Mouse (Mus musculus): ENCODE data around the gene Tex44. TPM values are rescaled to one million over a fixed set of nuclear protein-coding genes. Genes with fewer than 3 reads are reported as not detected.

Tex44 gene
- polyA plus RNA-seq (2014; fragmentation: Illumina TruSeq; extraction: RNeasy Lipid Tissue Mini Kit (QIAGEN cat#74804); ENCODE audit: low read depth, low replicate concordance): not detected

GRCm38 (mm10) chr1:86426128-86426527 is at the start of gene Tex44, which contains the start of gene Nmur1:
Gene Tex44 (plus strand): TSS chr1:86426329.
Gene Nmur1 (minus strand): TSS chr1:86426228.

Other genes with a start within 250 kb of the Tex44 start
- 0.93 TPM for gene B3gnt7, start 123.5 kb upstream of the Tex44 start, polyA plus RNA-seq (2014; fragmentation: Illumina TruSeq; extraction: RNeasy Lipid Tissue Mini Kit (QIAGEN cat#74804); ENCODE audit: low read depth, low replicate concordance)
- 323 TPM for gene Ncl, start 66.9 kb upstream of the Tex44 start, polyA plus RNA-seq (2014; fragmentation: Illumina TruSeq; extraction: RNeasy Lipid Tissue Mini Kit (QIAGEN cat#74804); ENCODE audit: low read depth, low replicate concordance)
- not detected for gene Nmur1, start 101 bp upstream of the Tex44 start, polyA plus RNA-seq (2014; fragmentation: Illumina TruSeq; extraction: RNeasy Lipid Tissue Mini Kit (QIAGEN cat#74804); ENCODE audit: low read depth, low replicate concordance)
- gene Ptma, start 100.4 kb downstream of the Tex44 start, polyA plus RNA-seq (2014; fragmentation: Illumina TruSeq; extraction: RNeasy Lipid Tissue Mini Kit (QIAGEN cat#74804); ENCODE audit: low read depth, low replicate concordance): 1,224 TPM
- gene Pde6d, start 156.3 kb downstream of the Tex44 start, polyA plus RNA-seq (2014; fragmentation: Illumina TruSeq; extraction: RNeasy Lipid Tissue Mini Kit (QIAGEN cat#74804); ENCODE audit: low read depth, low replicate concordance): 24.2 TPM
- 2.5 TPM for gene Cops7b, start 156.6 kb downstream of the Tex44 start, polyA plus RNA-seq (2014; fragmentation: Illumina TruSeq; extraction: RNeasy Lipid Tissue Mini Kit (QIAGEN cat#74804); ENCODE audit: low read depth, low replicate concordance)
- gene Nppc, start 244.2 kb downstream of the Tex44 start, polyA plus RNA-seq (2014; fragmentation: Illumina TruSeq; extraction: RNeasy Lipid Tissue Mini Kit (QIAGEN cat#74804); ENCODE audit: low read depth, low replicate concordance): not detected